Mouse (Mus musculus): ENCODE data around the gene Med18.
"Not testable (repeated sequence)": the region's sequence is repeated elsewhere in the genome, so short reads cannot be mapped to it uniquely, and the experiment has no call there.

The Med18 gene

GRCm38 (mm10) chr4:132415966-132416365 is 47.8 kb downstream of the Med18 start:
- DNase-seq, result no peak

- DNase-seq, result not testable (repeated sequence)
These were observed 50.5 kb downstream of the Med18 start for GRCm38 (mm10) chr4:132413257-132413656.

GRCm38 (mm10) chr4:132411322-132412094 is 52.2 kb downstream of the Med18 start:
- DNase-seq, result peak; percentile 29 to 46

DNA sequence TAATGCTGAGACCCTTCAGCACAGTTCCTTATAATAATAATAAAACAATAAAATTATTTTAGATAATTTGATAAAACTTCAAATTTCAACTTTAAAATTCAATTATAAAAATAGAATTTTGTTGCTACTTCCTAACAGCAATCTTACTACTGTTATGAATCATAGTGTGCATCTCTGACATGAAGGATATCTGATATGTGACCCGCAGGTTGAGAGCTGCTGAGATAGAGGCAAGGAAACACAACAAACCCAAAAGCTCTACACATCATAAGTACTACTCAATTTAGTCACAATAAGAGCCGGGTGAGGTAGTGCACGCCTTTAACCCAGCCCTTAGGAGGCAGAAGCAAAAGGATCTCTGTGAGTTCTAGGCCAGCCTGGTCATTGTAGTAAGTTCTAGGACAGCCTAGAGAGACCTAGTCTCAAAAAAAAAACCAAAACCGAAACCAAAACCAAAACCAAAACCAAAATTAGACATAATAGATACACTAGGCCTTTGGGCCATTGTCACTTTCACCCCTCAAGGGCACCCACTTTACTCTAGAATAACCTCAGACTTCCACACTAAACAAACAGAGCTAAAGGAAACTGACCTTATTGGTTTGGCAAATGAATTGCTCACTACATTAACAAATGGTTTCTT is 54.0 kb downstream of the Med18 start:
- peak; percentile 13 to 25 for DNase-seq
